Mouse (Mus musculus) fibroblast of lung, adult 2 months (primary cell): Measurements from ENCODE around the gene Tbc1d22a.

ENCODE experiments used
- DNase-seq: peaks from one replicate; pipeline ENCODE4 v3.0.0-alpha.2; 2011; ENCODE audit warnings: low read depth

Gene Tbc1d22a

GRCm38 (mm10) chr15:86511181-86511580 lies 296.9 kb downstream of the Tbc1d22a start:
- no peak for DNase-seq

- DNase-seq = no peak
Observed at GRCm38 (mm10) chr15:86513336-86513735, 299.1 kb downstream of the Tbc1d22a start.

- DNase-seq = no peak
Observed at GRCm38 (mm10) chr15:86520201-86520600, 305.9 kb downstream of the Tbc1d22a start.

- DNase-seq = no peak
Observed at GRCm38 (mm10) chr15:86535356-86535755, 321.1 kb downstream of the Tbc1d22a start.

GRCm38 (mm10) chr15:86542371-86542770 lies 328.1 kb downstream of the Tbc1d22a start:
- no peak for DNase-seq

- DNase-seq = no peak
Observed at GRCm38 (mm10) chr15:86544122-86544795, 330.0 kb downstream of the Tbc1d22a start.
